ENCODE assay signal across 25 mouse cellular contexts in genomic region chr7:140763447-140764020, GRCm38 (mm10). TPM values are rescaled to one million over a fixed set of nuclear protein-coding genes. Genes with fewer than 3 reads are reported as not detected.
DNase-seq lines count a peak whose midpoint lies in the region; ATAC-seq and TF ChIP-seq lines count a peak whose summit lies in the region.
"Had no signal": no experiment of that assay in that cellular context is flagged by ENCODE, and none has a peak within 500 bp of the region (broad histone marks: within the 10 kb centered on the region; RNA-seq: fewer than 3 reads in every experiment).

Gene Cyp2e1 (plus strand): TSS chr7:140763739.

- H3K4me1 ChIP-seq in kidney, embryonic 14.5 days (ENCODE audit: control insufficient read depth, insufficient read depth, low read length) = no peaks in the 10 kb centered on the region
- peaks cover 5% of the 10 kb centered on the region for H3K4me1 ChIP-seq in thymus, adult 2 months (replicated peaks; ENCODE audit: control insufficient read depth, insufficient read depth, low read length)
- peaks cover 4% of the 10 kb centered on the region for H3K4me1 ChIP-seq in brown adipose tissue, adult 24 weeks (ENCODE audit: control insufficient read depth, insufficient read depth, insufficient read length, low read length)
- H3K4me1 ChIP-seq: heart, embryonic 10.5 days; limb, embryonic 13.5 days; midbrain, embryonic 15.5 days had no signal

- 76% methylated on average over 7 of the region's 7 CpGs for WGBS in kidney, embryonic 14.5 days
- WGBS in thymus, adult 2 months = 95% methylated on average over 7 of the region's 7 CpGs

- no peaks in the 10 kb centered on the region for H3K9me3 ChIP-seq in kidney, embryonic 14.5 days (ENCODE audit: control insufficient read depth, low read length)
- H3K9me3 ChIP-seq: heart, embryonic 10.5 days; limb, embryonic 13.5 days; midbrain, embryonic 15.5 days had no signal

- intact Hi-C loops in left cerebral cortex, postnatal 36 days (cut with DNase I) = no loop called here

- H3K27me3 ChIP-seq in kidney, embryonic 14.5 days (ENCODE audit: control insufficient read depth, insufficient read depth, low read length) = no peaks in the 10 kb centered on the region
- no peaks in the 10 kb centered on the region for H3K27me3 ChIP-seq in thymus, adult 2 months (ENCODE audit: control insufficient read depth, insufficient read depth, low read length)
- H3K27me3 ChIP-seq: limb, embryonic 13.5 days; midbrain, embryonic 15.5 days had no signal

- H3K4me3 ChIP-seq in kidney, embryonic 14.5 days (ENCODE audit: low read length) = no peak within 1 kb of the TSS
- H3K4me3 ChIP-seq in thymus, adult 2 months (ENCODE audit: control insufficient read depth, insufficient read depth, low read length) = no peak within 1 kb of the TSS
- no peak within 1 kb of the TSS for H3K4me3 ChIP-seq in brown adipose tissue, adult 24 weeks (ENCODE audit: insufficient read depth, low read depth, low read length)
- H3K4me3 ChIP-seq: erythroblast, embryonic 14.5 days; gastrocnemius, adult 2 months; heart, embryonic 10.5 days; limb, embryonic 13.5 days; midbrain, embryonic 15.5 days had no signal

- no peak within 1 kb of the TSS for H3K4me2 ChIP-seq in kidney, embryonic 14.5 days (replicated peaks; ENCODE audit: low read depth, low read length)
- H3K4me2 ChIP-seq: hindbrain, embryonic 14.5 days; limb, embryonic 13.5 days; midbrain, embryonic 15.5 days had no signal

- ATAC-seq in kidney, embryonic 14.5 days (ENCODE audit: low FRiP score, low TSS enrichment) = no peak
- ATAC-seq: forebrain, embryonic 16.5 days; intestine, postnatal 0 days; midbrain, embryonic 15.5 days had no signal

- H3K36me3 ChIP-seq in kidney, embryonic 14.5 days (ENCODE audit: control insufficient read depth, insufficient read depth, low read length) = no peaks in the 10 kb centered on the region
- H3K36me3 ChIP-seq in thymus, adult 2 months (ENCODE audit: control insufficient read depth, insufficient read depth, low read length) = no peaks in the 10 kb centered on the region
- H3K36me3 ChIP-seq: heart, embryonic 10.5 days; limb, embryonic 13.5 days; midbrain, embryonic 15.5 days had no signal

- H3K9ac ChIP-seq in kidney, embryonic 14.5 days (ENCODE audit: low read depth, low read length) = no peak within 1 kb of the TSS
- H3K9ac ChIP-seq: hindbrain, embryonic 14.5 days; limb, embryonic 13.5 days; midbrain, embryonic 15.5 days had no signal

- TF ChIP-seq POLR2A in thymus, adult 2 months (IDR thresholded peaks at IDR 0.05; ENCODE audit: control insufficient read depth, extremely low read depth, insufficient read depth, low read length, poor library complexity) = no peak

- H3K27ac ChIP-seq in kidney, embryonic 14.5 days (ENCODE audit: low read depth, low read length) = no peak within 1 kb of the TSS
- no peak within 1 kb of the TSS for H3K27ac ChIP-seq in thymus, adult 2 months (ENCODE audit: control insufficient read depth, insufficient read depth, low read length)
- H3K27ac ChIP-seq in brown adipose tissue, adult 24 weeks (replicated peaks; ENCODE audit: low read depth, low read length) = no peak within 1 kb of the TSS
- H3K27ac ChIP-seq: gastrocnemius, adult 2 months; heart, embryonic 10.5 days; hindbrain, embryonic 14.5 days; limb, embryonic 13.5 days; midbrain, embryonic 15.5 days had no signal

- DNase-seq in kidney, adult 18-20 months = peak; percentile 49
- no peak for DNase-seq in thymus, adult 2 months
- DNase-seq in thymus, postnatal 4 days = no peak
- DNase-seq in left cerebral cortex, postnatal 36 days (ENCODE audit: low spot score in 2 of 2) = no peak
- DNase-seq in cerebellum, postnatal 14 days = no peak
- DNase-seq: cerebellum, adult 2 months; gastrocnemius, adult 2 months; heart, postnatal 14 days; lung, adult 2 months; retina, postnatal 1 day had no signal

- TF ChIP-seq CTCF in thymus, adult 2 months (IDR thresholded peaks at IDR 0.05; ENCODE audit: borderline replicate concordance, control insufficient read depth, extremely low read depth, insufficient read depth, low read length, poor library complexity) = no peak

RNA-seq across cellular contexts. Expression of gene Cyp2e1, which starts in this region (rescaled TPM):
- polyA plus RNA-seq in kidney, embryonic 14.5 days (2014; fragmentation: Nextera tagmentation; extraction: Ambion mirVana) = 0.12 TPM in 1 of 2 replicates, not detected in the other
- 11.2 and 12.2 TPM in 2 replicates for polyA plus RNA-seq in thymus, adult 2 months (2012; rRNA removed)
- 52.3 and 66.9 TPM in 2 replicates for polyA plus RNA-seq in brown adipose tissue, adult 24 weeks (2012; ENCODE audit: insufficient read depth, insufficient read length, missing spikeins)
- total RNA-seq in left cerebral cortex, postnatal 36 days (2021) = not detected
- total RNA-seq: common myeloid progenitor, adult 5-6 weeks; layer of hippocampus, postnatal 10 days; megakaryocyte, adult 5-6 weeks; neutrophil, adult 5-6 weeks had no signal
- polyA plus RNA-seq: C2C12; embryonic facial prominence, embryonic 11.5 days; erythroblast, embryonic 14.5 days; forebrain, embryonic 16.5 days; heart, embryonic 10.5 days; hindbrain, embryonic 14.5 days; intestine, postnatal 0 days; limb, embryonic 13.5 days; midbrain, embryonic 15.5 days had no signal

Comparison
In these comparisons a context has a peak if more than half of its experiments do, and no peak if none do; other contexts are left out.
1. RNA of gene Cyp2e1 (polyA plus RNA-seq): 52.3 to 66.9 TPM in brown adipose tissue, adult 24 weeks and 11.2 to 12.2 TPM in thymus, adult 2 months; 0.12 TPM in kidney, embryonic 14.5 days; every median in the first group is over 10 times any median in the second.